ENCODE assay signal across 34 mouse cellular contexts in genomic region chr15:38410462-38410861, GRCm38 (mm10).
"Had no signal": no experiment of that assay in that cellular context is flagged by ENCODE, and none has a peak within 500 bp of the region (broad histone marks: within the 10 kb centered on the region; RNA-seq: fewer than 3 reads in every experiment).

No protein-coding gene starts in this region.

- H3K9ac ChIP-seq: heart, embryonic 12.5 days; heart, embryonic 13.5 days; heart, embryonic 15.5 days; hindbrain, embryonic 12.5 days; hindbrain, embryonic 13.5 days; hindbrain, embryonic 14.5 days; hindbrain, embryonic 15.5 days; intestine, embryonic 15.5 days; kidney, embryonic 15.5 days had no signal

- H3K4me2 ChIP-seq: heart, embryonic 12.5 days; heart, embryonic 13.5 days; heart, embryonic 15.5 days; hindbrain, embryonic 12.5 days; hindbrain, embryonic 13.5 days; hindbrain, embryonic 14.5 days; hindbrain, embryonic 15.5 days; intestine, embryonic 15.5 days; kidney, embryonic 15.5 days had no signal

- H3K27me3 ChIP-seq: heart, embryonic 12.5 days; heart, embryonic 13.5 days; heart, embryonic 15.5 days; hindbrain, embryonic 12.5 days; hindbrain, embryonic 13.5 days; hindbrain, embryonic 15.5 days; intestine, embryonic 15.5 days; kidney, embryonic 15.5 days had no signal

- H3K4me1 ChIP-seq: hindbrain, embryonic 15.5 days had no signal

- H3K9me3 ChIP-seq: heart, embryonic 10.5 days; heart, embryonic 12.5 days; heart, embryonic 13.5 days; heart, embryonic 15.5 days; hindbrain, embryonic 10.5 days; hindbrain, embryonic 12.5 days; hindbrain, embryonic 13.5 days; hindbrain, embryonic 15.5 days; intestine, embryonic 15.5 days; kidney, embryonic 15.5 days had no signal

- ATAC-seq: hindbrain, embryonic 16.5 days; hindbrain, postnatal 0 days; inflammation-experienced regulatory T-cells, adult 6 months; intestine, embryonic 15.5 days; intestine, embryonic 16.5 days; intestine, postnatal 0 days had no signal

- H3K27ac ChIP-seq: heart, embryonic 10.5 days; heart, embryonic 13.5 days; heart, embryonic 15.5 days; hindbrain, embryonic 10.5 days; hindbrain, embryonic 12.5 days; hindbrain, embryonic 13.5 days; hindbrain, embryonic 14.5 days; hindbrain, embryonic 15.5 days; hindbrain, postnatal 0 days; intestine, embryonic 15.5 days; kidney, embryonic 15.5 days; kidney, postnatal 0 days; layer of hippocampus, adult 2 months had no signal

- DNase-seq: heart, postnatal 10 days; heart, postnatal 14 days; heart, postnatal 36 days; heart, postnatal 4 days; kidney, adult 11 months; kidney, adult 18-20 months; kidney, adult 2 months; kidney, adult 8-10 months; kidney, adult 9 months; kidney, postnatal 10 days; kidney, postnatal 14 days; kidney, postnatal 25 days; kidney, postnatal 36 days; kidney, postnatal 4 days; layer of hippocampus, adult 9-11 months; layer of hippocampus, postnatal 36 days had no signal

- H3K4me3 ChIP-seq: heart, embryonic 10.5 days; heart, embryonic 12.5 days; heart, embryonic 13.5 days; heart, embryonic 15.5 days; hindbrain, embryonic 10.5 days; hindbrain, embryonic 12.5 days; hindbrain, embryonic 13.5 days; hindbrain, embryonic 15.5 days; intestine, embryonic 15.5 days; kidney, embryonic 15.5 days; layer of hippocampus, adult 2 months had no signal

- H3K36me3 ChIP-seq: heart, embryonic 10.5 days; heart, embryonic 12.5 days; heart, embryonic 13.5 days; heart, embryonic 15.5 days; hindbrain, embryonic 10.5 days; hindbrain, embryonic 12.5 days; hindbrain, embryonic 13.5 days; hindbrain, embryonic 15.5 days; intestine, embryonic 15.5 days; kidney, embryonic 15.5 days had no signal
